Comparison of ENCODE assay signal across 13 mouse cellular contexts in the genomic region with DNA sequence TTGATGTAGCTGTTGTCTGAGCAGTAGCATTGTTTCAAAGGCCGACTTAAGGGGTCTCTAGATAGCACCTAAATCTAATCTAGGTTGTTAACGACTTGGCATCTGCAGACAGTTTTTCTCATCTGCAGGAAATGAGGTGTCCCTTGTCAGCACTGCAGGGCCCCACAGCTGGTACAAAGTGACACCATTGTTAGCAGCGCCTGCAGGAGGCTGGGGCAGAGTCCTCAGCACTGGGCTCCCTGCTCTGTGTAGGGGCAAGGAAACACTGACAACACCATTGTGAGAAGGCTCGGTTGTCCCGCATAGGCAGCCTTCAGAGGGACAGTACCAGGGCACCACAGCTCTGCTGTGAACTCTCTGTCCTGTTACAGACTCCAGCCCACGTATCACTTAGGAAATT.
DNase-seq lines count a peak whose midpoint lies in the region; ATAC-seq and TF ChIP-seq lines count a peak whose summit lies in the region.
"Had no signal": no experiment of that assay in that cellular context is flagged by ENCODE, and none has a peak within 500 bp of the region (broad histone marks: within the 10 kb centered on the region; RNA-seq: fewer than 3 reads in every experiment).

No protein-coding gene starts in this region.

- 12% methylated on average over 6 of the region's 6 CpGs for WGBS in heart, embryonic 11.5 days (ENCODE audit: insufficient replicate concordance)
- 28% methylated on average over 6 of the region's 6 CpGs for WGBS in intestine, postnatal 0 days
- WGBS in forebrain, embryonic 10.5 days, result 51% methylated on average over 6 of the region's 6 CpGs

- H3K36me3 ChIP-seq in heart, embryonic 11.5 days (ENCODE audit: control insufficient read depth, insufficient read depth, low read length), result no peaks in the 10 kb centered on the region
- no peaks in the 10 kb centered on the region for H3K36me3 ChIP-seq in intestine, postnatal 0 days (ENCODE audit: control insufficient read depth, insufficient read depth)
- H3K36me3 ChIP-seq in forebrain, embryonic 10.5 days (replicated peaks), result no peaks in the 10 kb centered on the region
- H3K36me3 ChIP-seq: lung, embryonic 15.5 days had no signal

- H3K27me3 ChIP-seq in heart, embryonic 11.5 days (ENCODE audit: control insufficient read depth, insufficient read depth, low read length), result no peaks in the 10 kb centered on the region
- no peaks in the 10 kb centered on the region; the same call in 1 of the 2 replicates for H3K27me3 ChIP-seq in intestine, postnatal 0 days (replicated peaks; ENCODE audit: control insufficient read depth, insufficient read depth, low read length)
- H3K27me3 ChIP-seq in forebrain, embryonic 10.5 days (ENCODE audit: poor library complexity, severe bottlenecking), result no peaks in the 10 kb centered on the region
- H3K27me3 ChIP-seq: lung, embryonic 15.5 days had no signal

- intact Hi-C loops in heart, postnatal 36 days (cut with DNase I), result no loop called here

- peaks cover 13% of the 10 kb centered on the region for H3K4me1 ChIP-seq in heart, embryonic 11.5 days (ENCODE audit: control insufficient read depth, insufficient read depth, low read length)
- H3K4me1 ChIP-seq in intestine, postnatal 0 days (replicated peaks; ENCODE audit: control insufficient read depth, insufficient read depth, low read length), result no peaks in the 10 kb centered on the region
- H3K4me1 ChIP-seq in forebrain, embryonic 10.5 days, result peaks cover 11% of the 10 kb centered on the region

- H3K9me3 ChIP-seq in heart, embryonic 11.5 days (replicated peaks; ENCODE audit: control insufficient read depth, low read length), result no peaks in the 10 kb centered on the region
- H3K9me3 ChIP-seq in intestine, postnatal 0 days (ENCODE audit: control insufficient read depth), result no peaks in the 10 kb centered on the region
- no peaks in the 10 kb centered on the region for H3K9me3 ChIP-seq in forebrain, embryonic 10.5 days
- H3K9me3 ChIP-seq: lung, embryonic 15.5 days had no signal

- no peak overlapping the region for H3K4me3 ChIP-seq in heart, embryonic 11.5 days (ENCODE audit: low read depth, low read length)
- no peak overlapping the region for H3K4me3 ChIP-seq in intestine, postnatal 0 days (ENCODE audit: low read depth, low read length)
- no peak overlapping the region for H3K4me3 ChIP-seq in forebrain, embryonic 10.5 days
- H3K4me3 ChIP-seq: heart, adult 2 months; lung, embryonic 15.5 days had no signal

- no peak for DNase-seq in heart, postnatal 36 days
- peak; percentile 32 to 34 for DNase-seq in layer of hippocampus, adult 8-10 months (ENCODE audit: low spot score in 2 of 2)
- no peak for DNase-seq in layer of hippocampus, postnatal 25 days (ENCODE audit: extremely low spot score in 1 of 2, low spot score in 1 of 2)
- DNase-seq in thymus, postnatal 25 days, result peak; percentile 72
- DNase-seq in forebrain, embryonic 10.5 days (ENCODE audit: extremely low spot score, low spot score), result no peak
- DNase-seq: adrenal gland, adult 2 months; cerebellum, postnatal 25 days; heart, adult 2 months; kidney, postnatal 25 days had no signal

- ATAC-seq in heart, embryonic 11.5 days (replicated peaks; ENCODE audit: insufficient number of reproducible peaks, low FRiP score, low TSS enrichment), result no peak
- peak; percentile 79; the same call in 1 of the 2 replicates for ATAC-seq in intestine, postnatal 0 days

- TF ChIP-seq CTCF in intestine, postnatal 0 days (IDR thresholded peaks at IDR 0.05; ENCODE audit: low read depth), result no peak

- peak overlapping the region; percentile 55 for H3K27ac ChIP-seq in heart, embryonic 11.5 days (ENCODE audit: low read depth, low read length)
- no peak overlapping the region for H3K27ac ChIP-seq in intestine, postnatal 0 days (ENCODE audit: low read depth, low read length)
- H3K27ac ChIP-seq in forebrain, embryonic 10.5 days, result no peak overlapping the region
- H3K27ac ChIP-seq: heart, adult 2 months; lung, embryonic 15.5 days had no signal

- no peak overlapping the region; the same call in 1 of the 2 replicates for H3K4me2 ChIP-seq in heart, embryonic 11.5 days
- no peak overlapping the region for H3K4me2 ChIP-seq in intestine, postnatal 0 days (replicated peaks; ENCODE audit: low read depth)
- H3K4me2 ChIP-seq: liver, embryonic 11.5 days; lung, embryonic 15.5 days had no signal

- no peak overlapping the region for H3K9ac ChIP-seq in heart, embryonic 11.5 days (ENCODE audit: low read depth, low read length)
- no peak overlapping the region for H3K9ac ChIP-seq in intestine, postnatal 0 days (ENCODE audit: low read depth, low read length)
- H3K9ac ChIP-seq: lung, embryonic 15.5 days had no signal

Comparison
In these comparisons a context has a peak if more than half of its experiments do, and no peak if none do; other contexts are left out.
1. DNase-seq: peak in layer of hippocampus, adult 8-10 months (2 of 2) and thymus, postnatal 25 days (single experiment); none in heart, postnatal 36 days (0 of 2), layer of hippocampus, postnatal 25 days (0 of 2) and forebrain, embryonic 10.5 days (single experiment).